Mouse (Mus musculus) myocyte (in vitro differentiated cells): Measurements from ENCODE around the gene Hoxa3.

Source experiments
- CEBPB ChIP-seq: IDR thresholded peaks from 2 replicates; pipeline ENCODE4 v1.6.1; 2011; ENCODE audit warnings: mild to moderate bottlenecking, moderate library complexity; ENCODE audit not compliant: poor library complexity, insufficient read depth, severe bottlenecking
- E2F4 ChIP-seq: IDR thresholded peaks from one replicate; pipeline ENCODE4 v1.6.1; 2011; ENCODE audit warnings: mild to moderate bottlenecking, control low read depth, moderate library complexity; ENCODE audit not compliant: insufficient read depth
- MAX ChIP-seq: IDR thresholded peaks from one replicate; pipeline ENCODE4 v1.6.1; 2011; ENCODE audit warnings: low read depth, mild to moderate bottlenecking, control low read depth
- MYOD1 ChIP-seq, 3 experiments: IDR thresholded peaks; one replicate each; pipeline ENCODE4 v1.6.1; 2011; ENCODE audit warnings: control low read depth in 2 of 3, low read depth in 2 of 3, mild to moderate bottlenecking in 2 of 3, moderate library complexity in 1 of 3; ENCODE audit not compliant: insufficient read length in 2 of 3, control insufficient read depth in 1 of 3
- POLR2A ChIP-seq: IDR thresholded peaks from one replicate; pipeline ENCODE4 v1.6.1; 2011; ENCODE audit warnings: low read depth, mild to moderate bottlenecking, control low read depth, moderate library complexity; ENCODE audit not compliant: insufficient read length
- POLR2AphosphoS2 ChIP-seq: IDR thresholded peaks from one replicate; pipeline ENCODE4 v1.6.1; 2011; ENCODE audit warnings: low read depth, control low read depth; ENCODE audit not compliant: insufficient read length
- USF1 ChIP-seq: IDR thresholded peaks from one replicate; pipeline ENCODE4 v1.6.1; 2011; ENCODE audit warnings: low read depth, mild to moderate bottlenecking, control low read depth, moderate library complexity

DNA sequence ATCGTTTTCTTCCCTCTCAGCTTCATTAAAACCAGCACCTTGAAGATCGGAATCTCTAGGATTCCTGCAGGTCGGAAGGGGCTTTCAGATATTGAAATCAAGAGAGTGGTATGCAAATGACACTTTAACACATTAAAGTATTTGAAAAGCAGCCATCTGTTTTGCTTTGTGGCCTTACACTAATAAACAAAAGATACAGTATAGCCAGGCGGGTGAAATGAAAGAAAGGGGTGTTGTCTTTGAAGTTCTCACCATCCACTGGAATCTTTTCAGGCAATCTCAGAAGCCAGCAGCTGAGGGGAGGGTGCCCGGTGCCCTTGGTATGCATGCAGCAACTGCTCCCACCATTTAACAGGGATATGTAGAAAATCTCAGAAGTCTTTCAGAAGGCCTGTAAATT lies 59.1 kb downstream of the Hoxa3 start:
- TF ChIP-seq CEBPB (no peak), POLR2A (no peak), MYOD1 (IDR thresholded peaks at IDR 0.05; ENCODE audit: control insufficient read depth in 1 of 3, insufficient read length in 2 of 3, low read depth in 2 of 3) (peak in 1 of 3 experiments; percentile 37), POLR2AphosphoS2 (no peak), MAX (no peak), E2F4 (no peak), USF1 (no peak)
